Mouse (Mus musculus): Measurements from ENCODE around the gene Arpp21. TPM values are rescaled to one million over a fixed set of nuclear protein-coding genes. Genes with fewer than 3 reads are reported as not detected.
A peak's percentile ranks its signal among the peaks of the same experiment; 100 is the strongest.
"Not testable (repeated sequence)": the region's sequence is repeated elsewhere in the genome, so short reads cannot be mapped to it uniquely, and the experiment has no call there.

The Arpp21 gene
- polyA plus RNA-seq, 1 experiment from 2014 or later: 0.82 TPM

GRCm38 (mm10) chr9:112037732-112038131, 198.0 kb downstream of the Arpp21 start:
- Histone ChIP-seq H3K9me3 (ENCODE audit: control insufficient read depth) (no peaks in the 10 kb centered on the region), H3K4me1 (replicated peaks; ENCODE audit: control insufficient read depth, insufficient read depth, low read length) (no peaks in the 10 kb centered on the region), H3K27ac (ENCODE audit: low read depth, low read length) (no peak overlapping the region), H3K36me3 (ENCODE audit: control insufficient read depth, insufficient read depth) (no peaks in the 10 kb centered on the region), H3K4me2 (replicated peaks; ENCODE audit: low read depth) (no peak overlapping the region), H3K27me3 (replicated peaks; ENCODE audit: control insufficient read depth, insufficient read depth, low read length) (no peaks in the 10 kb centered on the region), H3K9ac (ENCODE audit: low read depth, low read length) (no peak overlapping the region), H3K4me3 (ENCODE audit: low read depth, low read length) (no peak overlapping the region)
- TF ChIP-seq CTCF (IDR thresholded peaks at IDR 0.05; ENCODE audit: low read depth): no peak
- 57% methylated on average over 9 of the region's 9 CpGs for WGBS
- no peak for ATAC-seq

- not testable (repeated sequence) for H3K9ac ChIP-seq (ENCODE audit: low read depth, low read length); H3K27me3 ChIP-seq (replicated peaks; ENCODE audit: control insufficient read depth, insufficient read depth, low read length); H3K36me3 ChIP-seq (ENCODE audit: control insufficient read depth, insufficient read depth); H3K4me1 ChIP-seq (replicated peaks; ENCODE audit: control insufficient read depth, insufficient read depth, low read length); H3K27ac ChIP-seq (ENCODE audit: low read depth, low read length); H3K9me3 ChIP-seq (ENCODE audit: control insufficient read depth); H3K4me3 ChIP-seq (ENCODE audit: low read depth, low read length); ATAC-seq; H3K4me2 ChIP-seq (replicated peaks; ENCODE audit: low read depth)
- WGBS: 9% methylated on average over 2 of the region's 10 CpGs
Observed at GRCm38 (mm10) chr9:112033840-112034239, 201.9 kb downstream of the Arpp21 start.

- H3K9me3 ChIP-seq (ENCODE audit: control insufficient read depth): no peaks in the 10 kb centered on the region
- H3K27me3 ChIP-seq (replicated peaks; ENCODE audit: control insufficient read depth, insufficient read depth, low read length): no peaks in the 10 kb centered on the region
- TF ChIP-seq CTCF (IDR thresholded peaks at IDR 0.05; ENCODE audit: low read depth): no peak
- no peak for ATAC-seq
- no peak overlapping the region for H3K9ac ChIP-seq (ENCODE audit: low read depth, low read length)
- no peaks in the 10 kb centered on the region for H3K4me1 ChIP-seq (replicated peaks; ENCODE audit: control insufficient read depth, insufficient read depth, low read length)
- 80% methylated on average over 7 of the region's 7 CpGs for WGBS
- H3K4me2 ChIP-seq (replicated peaks; ENCODE audit: low read depth): no peak overlapping the region
- no peak overlapping the region for H3K4me3 ChIP-seq (ENCODE audit: low read depth, low read length)
- no peak overlapping the region for H3K27ac ChIP-seq (ENCODE audit: low read depth, low read length)
- H3K36me3 ChIP-seq (ENCODE audit: control insufficient read depth, insufficient read depth): no peaks in the 10 kb centered on the region
Observed at GRCm38 (mm10) chr9:112032169-112032568, 203.6 kb downstream of the Arpp21 start.

- no peak overlapping the region for H3K4me3 ChIP-seq (ENCODE audit: low read depth, low read length)
- no peaks in the 10 kb centered on the region for H3K36me3 ChIP-seq (ENCODE audit: control insufficient read depth, insufficient read depth)
- H3K9me3 ChIP-seq (ENCODE audit: control insufficient read depth): no peaks in the 10 kb centered on the region
- no peak for TF ChIP-seq CTCF (IDR thresholded peaks at IDR 0.05; ENCODE audit: low read depth)
- H3K9ac ChIP-seq (ENCODE audit: low read depth, low read length): no peak overlapping the region
- H3K27ac ChIP-seq (ENCODE audit: low read depth, low read length): no peak overlapping the region
- WGBS: 72% methylated on average over 8 of the region's 8 CpGs
- H3K27me3 ChIP-seq (replicated peaks; ENCODE audit: control insufficient read depth, insufficient read depth, low read length): no peaks in the 10 kb centered on the region
- H3K4me2 ChIP-seq (replicated peaks; ENCODE audit: low read depth): no peak overlapping the region
- ATAC-seq: no peak
- H3K4me1 ChIP-seq (replicated peaks; ENCODE audit: control insufficient read depth, insufficient read depth, low read length): no peaks in the 10 kb centered on the region
Observed at GRCm38 (mm10) chr9:112023562-112024015, 212.1 kb downstream of the Arpp21 start.

DNA sequence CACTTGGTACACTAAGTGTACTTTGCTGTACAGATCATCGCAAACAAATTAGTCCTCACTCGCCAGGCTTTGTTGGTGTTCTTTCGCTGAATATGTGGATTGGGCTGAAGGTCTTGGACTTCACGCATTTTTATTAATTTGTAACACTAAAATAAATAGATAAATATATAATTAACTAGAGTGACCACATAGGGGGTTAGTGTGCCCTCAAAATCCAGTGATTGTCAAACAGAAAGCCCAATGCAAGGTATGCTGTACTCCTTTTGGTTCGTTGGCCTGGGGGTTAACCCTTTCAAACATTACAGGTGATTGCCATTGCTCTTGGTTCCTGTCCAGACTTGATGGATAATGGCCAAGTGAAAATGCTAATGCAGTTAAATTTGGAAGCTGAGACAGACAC, 212.6 kb downstream of the Arpp21 start:
- 85% methylated on average over 5 of the region's 5 CpGs for WGBS
- ATAC-seq: no peak
- no peaks in the 10 kb centered on the region for H3K36me3 ChIP-seq (ENCODE audit: control insufficient read depth, insufficient read depth)
- no peak overlapping the region for H3K4me2 ChIP-seq (replicated peaks; ENCODE audit: low read depth)
- H3K9me3 ChIP-seq (ENCODE audit: control insufficient read depth): no peaks in the 10 kb centered on the region
- H3K4me3 ChIP-seq (ENCODE audit: low read depth, low read length): no peak overlapping the region
- H3K27ac ChIP-seq (ENCODE audit: low read depth, low read length): no peak overlapping the region
- no peak for TF ChIP-seq CTCF (IDR thresholded peaks at IDR 0.05; ENCODE audit: low read depth)
- no peaks in the 10 kb centered on the region for H3K27me3 ChIP-seq (replicated peaks; ENCODE audit: control insufficient read depth, insufficient read depth, low read length)
- no peaks in the 10 kb centered on the region for H3K4me1 ChIP-seq (replicated peaks; ENCODE audit: control insufficient read depth, insufficient read depth, low read length)
- H3K9ac ChIP-seq (ENCODE audit: low read depth, low read length): no peak overlapping the region

Small RNA genes within 50 kb of the gene (microRNA-seq; reads per million reads assigned to microRNA genes)
- gene Mir128-2: 11.1 reads per million, percentile 22 among the genes with 10 or more reads in this experiment

Data from intestine, postnatal 0 days (tissue).